Mouse (Mus musculus) embryonic fibroblast, embryonic 13.5 days (primary cell): ENCODE measurements around the gene Lrrc74b.

ENCODE experiments used
- CTCF ChIP-seq: IDR thresholded peaks from 2 replicates; pipeline ENCODE4 v1.5.1; 2011; ENCODE audit warnings: mild to moderate bottlenecking, control low read depth, low read length, moderate library complexity, borderline replicate concordance; ENCODE audit not compliant: insufficient read depth
- POLR2A ChIP-seq: IDR thresholded peaks from 2 replicates; pipeline ENCODE4 v1.6.1; 2011; ENCODE audit warnings: low read depth, mild to moderate bottlenecking, control low read depth, low read length, moderate library complexity

GRCm38 (mm10) chr16:17518910-17519309 lies 42.1 kb downstream of the Lrrc74b start:
- TF ChIP-seq CTCF: no peak
- TF ChIP-seq POLR2A: no peak
